Mouse (Mus musculus) layer of hippocampus, adult 9-11 months (tissue): ENCODE results near the gene Flywch1.

Source experiments
- DNase-seq: peaks from one replicate; pipeline ENCODE4 v3.0.0; 2022

Gene Flywch1

DNA sequence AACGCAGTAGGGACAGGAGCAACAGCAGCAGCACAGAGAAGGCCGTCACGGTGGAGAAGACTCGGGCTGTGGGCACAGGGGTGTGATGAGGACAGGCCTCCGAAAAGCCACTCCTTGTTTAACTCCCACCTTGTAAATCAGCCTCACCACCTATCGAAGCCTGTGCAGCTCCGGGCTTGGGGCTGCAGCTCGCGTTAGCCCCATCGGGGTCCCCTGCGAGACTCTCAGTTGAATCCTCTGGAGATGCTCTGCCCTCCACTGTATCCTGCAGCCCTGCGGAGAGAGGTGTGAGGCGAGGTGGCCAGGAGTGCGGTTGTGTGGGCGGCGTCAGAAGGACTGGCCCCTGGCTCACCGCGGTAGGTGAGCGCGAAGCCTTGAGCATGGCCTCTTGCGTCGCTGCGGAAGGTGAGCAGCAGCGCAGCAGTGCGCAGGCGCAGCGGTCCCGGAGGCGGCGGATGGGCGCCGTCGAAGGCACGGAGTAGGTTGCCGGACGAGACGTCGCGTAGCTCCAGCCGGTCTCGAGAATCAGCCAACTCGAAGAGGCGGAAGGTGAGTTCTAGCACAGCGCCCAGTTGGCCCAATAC is 29.1 kb downstream of the Flywch1 start:
- no peak for DNase-seq

GRCm38 (mm10) chr17:23741359-23742209 is 29.8 kb downstream of the Flywch1 start:
- no peak for DNase-seq

- no peak for DNase-seq
Observed at GRCm38 (mm10) chr17:23740598-23741021, 30.8 kb downstream of the Flywch1 start, which contains the start of gene Paqr4. TSS of gene Paqr4 (minus strand) at chr17:23740867.

- peak; percentile 95 for DNase-seq
Observed at GRCm38 (mm10) chr17:23740136-23740584, 31.2 kb downstream of the Flywch1 start.

GRCm38 (mm10) chr17:23739202-23740135 is 31.9 kb downstream of the Flywch1 start:
- DNase-seq = peak; percentile 64

GRCm38 (mm10) chr17:23738836-23739201 is 32.6 kb downstream of the Flywch1 start:
- no peak for DNase-seq

- no peak for DNase-seq
Observed at GRCm38 (mm10) chr17:23737493-23738445, 33.6 kb downstream of the Flywch1 start.

DNA sequence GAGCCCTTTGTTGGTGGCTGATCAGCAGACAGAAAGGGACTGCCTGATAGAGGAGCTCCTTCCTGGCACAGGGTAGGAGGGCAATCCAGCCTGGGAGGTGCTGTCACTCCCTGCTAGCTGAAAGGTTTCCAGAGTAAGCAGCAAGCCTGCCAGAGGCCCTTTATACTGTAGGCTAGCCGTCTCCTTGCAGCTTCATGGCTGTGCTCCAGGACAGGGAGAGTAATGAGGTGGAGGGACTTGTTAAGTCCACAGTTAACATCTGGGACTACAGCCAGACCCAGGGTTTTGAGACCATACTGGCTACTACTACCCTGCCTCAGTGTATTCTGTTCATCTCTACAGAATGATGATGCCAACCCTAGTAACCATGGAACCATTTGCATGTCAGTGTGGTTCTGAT is 37.1 kb downstream of the Flywch1 start:
- no peak for DNase-seq

DNA sequence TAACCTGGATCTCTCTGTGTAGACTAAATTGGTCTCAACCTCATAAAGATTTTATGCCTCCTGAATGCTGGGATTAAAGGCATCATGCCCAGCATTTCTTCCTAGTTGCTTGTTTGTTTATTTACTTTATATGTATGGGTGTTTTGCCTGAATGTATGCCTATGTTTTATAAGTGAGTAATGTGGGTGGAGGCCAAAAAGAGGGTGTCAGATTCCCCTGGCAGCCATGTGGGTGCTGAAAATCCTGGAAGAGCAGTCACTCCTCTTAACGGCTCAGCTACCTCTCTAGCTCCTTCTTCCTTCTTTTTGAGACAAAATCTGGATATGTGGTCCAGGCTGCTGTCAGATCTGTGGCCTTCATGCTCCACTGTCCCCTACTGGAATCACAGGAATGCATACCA is 41.0 kb downstream of the Flywch1 start:
- DNase-seq = no peak

- peak; percentile 87 for DNase-seq
Observed at GRCm38 (mm10) chr17:23726758-23727142, 44.7 kb downstream of the Flywch1 start.

- peak; percentile 92 for DNase-seq
Observed at GRCm38 (mm10) chr17:23725999-23726757, 45.2 kb downstream of the Flywch1 start, which contains the start of gene Pkmyt1. TSS of gene Pkmyt1 (plus strand) at chr17:23726336.

GRCm38 (mm10) chr17:23725477-23725876 is 45.9 kb downstream of the Flywch1 start:
- DNase-seq = no peak

DNA sequence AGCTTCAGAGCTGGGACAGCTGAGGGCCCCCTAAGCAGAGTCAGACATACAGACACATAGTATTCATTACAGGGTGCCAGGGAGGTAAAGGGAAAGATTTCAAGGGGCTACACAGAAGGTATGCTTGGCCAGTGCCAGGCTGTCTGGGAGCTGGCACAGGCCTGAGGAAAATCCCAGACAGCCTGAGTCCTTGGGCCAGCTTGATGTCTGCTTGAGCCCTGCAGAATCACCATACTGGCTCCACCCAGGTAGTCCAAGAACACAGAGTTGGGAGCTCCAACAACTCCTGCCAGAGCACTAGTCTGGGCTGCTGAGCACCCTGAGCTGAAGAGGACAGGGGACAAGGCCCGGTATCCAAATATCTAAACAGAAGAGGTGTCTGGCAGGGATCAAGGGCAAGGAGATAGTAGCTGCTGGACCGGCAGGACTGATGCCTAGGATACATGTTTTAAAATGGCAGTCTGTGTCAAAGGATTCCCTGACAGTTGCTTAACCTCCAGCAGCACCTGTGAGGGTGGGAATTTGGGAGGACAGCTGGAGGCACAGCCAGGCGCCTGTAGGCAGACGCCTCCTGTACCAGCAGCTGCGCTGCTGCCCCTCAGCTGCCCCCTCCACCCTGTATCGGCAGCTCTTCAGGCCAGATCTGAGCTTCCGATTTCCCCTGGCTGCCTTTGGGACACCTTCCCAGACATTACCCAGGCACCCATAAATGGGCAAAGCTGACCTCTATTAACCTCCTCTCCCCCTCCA is 48.9 kb downstream of the Flywch1 start, which contains the start of gene 1520401A03Rik:
Gene 1520401A03Rik, minus strand, starts transcription at position 408 of the 750 bp plus-strand sequence.
- DNase-seq = no peak

- DNase-seq = no peak
Observed at GRCm38 (mm10) chr17:23721886-23722285, 49.5 kb downstream of the Flywch1 start.

DNA sequence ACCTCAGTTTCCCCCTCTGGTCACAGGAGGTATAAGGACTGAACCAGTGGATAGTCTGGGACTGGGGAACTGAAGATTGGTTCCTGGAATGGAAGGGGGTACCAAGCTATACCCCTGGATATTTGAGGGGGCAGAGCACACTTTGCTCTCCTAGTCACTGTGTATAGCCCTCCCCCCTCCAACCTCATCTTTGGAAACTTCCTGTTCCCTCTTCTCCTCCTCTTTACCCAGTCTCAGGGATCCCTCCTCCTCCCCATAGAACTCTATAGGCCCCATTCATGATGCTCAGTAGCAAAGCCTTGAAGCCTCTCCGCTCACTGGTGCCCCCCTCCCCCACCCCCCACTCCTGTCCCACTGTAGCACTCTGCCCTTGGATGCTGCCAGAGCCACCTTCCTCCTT is 51.9 kb downstream of the Flywch1 start:
- DNase-seq = no peak

- DNase-seq = no peak
Observed at GRCm38 (mm10) chr17:23717003-23717402, 54.4 kb downstream of the Flywch1 start.

- peak; percentile 23 for DNase-seq
Observed at GRCm38 (mm10) chr17:23706212-23706611, 65.2 kb downstream of the Flywch1 start.

GRCm38 (mm10) chr17:23705525-23706104 is 65.8 kb downstream of the Flywch1 start:
- DNase-seq = no peak

DNA sequence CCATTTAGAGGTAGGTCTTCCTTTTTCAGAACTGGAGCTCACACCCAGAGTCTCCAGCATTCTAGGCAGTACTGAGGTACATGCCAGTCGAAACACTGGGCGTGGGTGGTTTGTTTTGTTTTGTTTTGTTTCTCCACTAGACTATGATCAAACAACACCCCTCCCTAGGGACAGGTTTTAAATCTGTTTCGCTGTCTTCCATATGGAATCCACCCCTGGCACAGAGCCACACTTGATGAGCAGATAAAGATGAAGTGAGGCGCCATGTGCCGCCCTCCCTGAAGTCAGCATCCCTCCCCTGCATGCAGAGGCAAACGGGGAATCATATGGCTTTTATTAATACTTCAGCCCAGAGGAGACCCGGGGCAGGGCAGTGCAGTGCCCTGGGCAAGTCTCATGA is 66.7 kb downstream of the Flywch1 start:
- DNase-seq = peak; percentile 45

DNA sequence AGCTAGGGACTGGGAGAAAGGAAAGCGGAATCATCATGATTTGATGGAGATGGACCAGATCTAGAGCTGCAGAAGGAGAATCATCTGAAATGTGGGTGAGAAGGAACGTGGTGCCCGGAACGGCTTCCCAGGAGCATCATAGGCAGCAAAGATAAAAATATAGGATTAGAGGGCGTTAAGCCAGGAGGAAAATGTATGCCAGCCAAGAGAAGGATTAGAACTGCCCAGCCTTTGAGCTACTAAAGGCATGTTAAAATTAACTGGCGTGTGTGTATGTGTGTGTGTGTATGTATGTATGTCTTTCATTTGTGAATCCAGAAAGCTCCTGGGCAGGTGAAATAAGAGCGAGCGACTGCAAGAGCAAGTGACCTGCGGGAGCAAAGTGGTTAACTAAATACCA is 68.1 kb downstream of the Flywch1 start:
- no peak for DNase-seq
